Mouse (Mus musculus) hindbrain, embryonic 10.5 days (tissue): Measurements from ENCODE around the gene Slc27a4. TPM values are rescaled to one million over a fixed set of nuclear protein-coding genes. Genes with fewer than 3 reads are reported as not detected.

ENCODE experiments used
- DNase-seq: peaks from one replicate; pipeline ENCODE4 v3.0.0-alpha.2; 2017; ENCODE audit warnings: low spot score
- H3K27ac ChIP-seq: fragments of 300-500 bp; sonication (generic); 2 replicates; pipeline ENCODE4 v1.5.1; 2016; ENCODE audit warnings: mild to moderate bottlenecking, moderate library complexity
- H3K27me3 ChIP-seq: fragments of 300-500 bp; sonication (generic); 2 replicates; pipeline ENCODE4 v1.6.1; 2016; ENCODE audit warnings: mild to moderate bottlenecking; ENCODE audit not compliant: poor library complexity, insufficient read depth, severe bottlenecking
- H3K36me3 ChIP-seq: fragments of 300-500 bp; sonication (generic); 2 replicates; pipeline ENCODE4 v1.6.1; 2016; ENCODE audit warnings: mild to moderate bottlenecking, moderate library complexity
- H3K4me1 ChIP-seq: fragments of 300-500 bp; sonication (generic); replicated peaks from 2 replicates; pipeline ENCODE4 v1.6.1; 2016; ENCODE audit warnings: mild to moderate bottlenecking
- H3K4me3 ChIP-seq: fragments of 300-500 bp; sonication (generic); 2 replicates; pipeline ENCODE4 v1.5.1; 2016; ENCODE audit warnings: mild to moderate bottlenecking, moderate library complexity
- H3K9me3 ChIP-seq: fragments of 300-500 bp; sonication (generic); 2 replicates; pipeline ENCODE4 v1.6.1; 2016; ENCODE audit warnings: mild to moderate bottlenecking, moderate library complexity
- WGBS: fragments of 180-500 bp; shearing (Covaris S2); methylation state at CpG from one replicate; pipeline ENCODE4 v1.1.7; 2016; 5-methylcytosine and 5-hydroxymethylcytosine counted together
- polyA plus RNA-seq: library from polyadenylated mRNA; unstranded; fragments of >200 nt; fragmentation: Nextera tagmentation; extraction: Ambion mirVana; gene quantifications from 2 replicates; pipeline ENCODE4 v1.2.1, GENCODE M21; 2016

Slc27a4 gene
- polyA plus RNA-seq, 1 experiment from 2014 or later = 24.7 TPM

DNA sequence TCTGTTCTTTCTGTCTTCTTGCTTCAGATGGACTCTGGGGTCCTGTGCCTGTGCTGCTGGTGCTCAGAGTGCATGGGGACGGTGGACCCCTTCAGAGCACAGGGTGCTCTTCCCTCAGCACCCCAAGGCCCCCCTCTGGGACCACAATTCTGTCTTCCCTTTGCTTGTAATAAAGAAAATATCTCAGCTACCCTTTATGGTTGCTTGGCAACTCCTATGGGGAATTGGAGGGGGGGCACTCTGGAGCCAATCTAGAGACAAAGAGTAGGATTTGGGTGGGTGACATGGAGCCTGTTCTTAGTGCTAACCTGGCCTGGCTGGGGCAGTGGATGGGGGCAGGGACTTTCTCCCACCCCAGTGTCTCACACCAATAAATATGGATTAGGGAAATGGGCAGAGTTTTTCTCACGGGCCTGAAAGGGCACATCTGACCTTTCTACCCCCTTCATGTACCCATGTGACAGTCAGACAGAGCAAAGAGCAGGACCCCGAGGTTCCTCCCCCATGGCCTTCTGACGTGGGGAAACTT is 50.6 kb downstream of the Slc27a4 start:
- Histone ChIP-seq H3K4me3 (peak overlapping the region; percentile 31; the same call in 1 of the 2 replicates), H3K27ac (peak overlapping the region; percentile 100), H3K4me1 (peaks cover 100% of the 10 kb centered on the region), H3K27me3 (peaks cover 10% of the 10 kb centered on the region; the same call in 1 of the 2 replicates), H3K9me3 (no peaks in the 10 kb centered on the region), H3K36me3 (no peaks in the 10 kb centered on the region)
- 24% methylated on average over 4 of the region's 4 CpGs for WGBS
- DNase-seq = peak; percentile 79

DNA sequence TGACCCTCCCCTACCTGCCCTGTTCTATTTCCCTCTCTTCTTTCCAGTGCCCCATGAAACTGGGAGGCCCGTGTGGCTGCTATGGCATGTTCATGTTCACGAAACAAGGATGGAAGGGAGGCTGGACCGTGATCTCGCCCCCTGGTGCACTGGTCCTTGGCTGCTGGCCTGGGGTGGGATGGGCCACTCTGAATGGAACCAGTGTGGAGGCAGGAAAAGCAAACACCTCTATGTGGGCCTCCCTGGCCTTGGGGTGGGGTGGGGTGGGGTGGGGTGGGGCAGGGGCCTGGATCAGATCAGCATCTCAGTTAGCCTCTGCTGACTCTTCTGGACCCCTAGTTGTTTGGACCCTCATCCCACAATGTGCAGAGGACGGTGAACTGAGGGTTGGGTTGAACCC is 51.3 kb downstream of the Slc27a4 start:
- Histone ChIP-seq H3K4me1 (peaks cover 100% of the 10 kb centered on the region), H3K4me3 (peak overlapping the region; percentile 31), H3K27me3 (peaks cover 12% of the 10 kb centered on the region; the same call in 1 of the 2 replicates), H3K36me3 (no peaks in the 10 kb centered on the region), H3K9me3 (no peaks in the 10 kb centered on the region), H3K27ac (peak overlapping the region; percentile 100)
- 40% methylated on average over 5 of the region's 5 CpGs for WGBS
- no peak for DNase-seq

DNA sequence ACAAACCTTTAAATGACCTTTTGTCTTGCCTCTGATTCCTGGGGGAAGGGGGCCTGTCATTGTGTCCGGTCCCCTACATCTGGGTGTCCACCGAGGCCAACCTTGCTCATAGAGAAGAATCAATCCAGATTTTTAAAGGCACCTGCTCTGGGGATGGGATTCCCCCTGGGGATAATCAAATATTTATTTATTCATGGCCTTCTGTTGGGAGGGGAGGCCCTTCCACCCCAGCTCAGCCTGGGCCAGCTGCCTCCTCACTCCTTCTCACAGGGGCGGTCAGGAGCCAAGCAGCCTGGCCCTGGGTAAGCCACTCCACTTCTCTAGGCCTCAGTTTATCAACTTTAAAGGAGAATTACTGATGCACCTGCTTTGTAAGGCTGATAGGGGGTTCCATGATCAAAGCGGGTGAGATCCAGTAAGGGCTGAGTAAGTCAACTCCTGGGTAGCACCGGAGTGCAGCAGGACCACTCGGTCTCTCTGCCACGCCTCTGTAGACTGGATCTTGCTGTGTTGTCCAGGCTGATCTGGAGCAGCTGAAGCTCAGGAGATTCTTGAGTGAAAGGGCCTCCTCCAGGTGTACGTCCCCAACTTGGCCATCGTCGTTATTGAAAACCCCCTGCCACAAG is 53.3 kb downstream of the Slc27a4 start:
- WGBS = 45% methylated on average over 10 of the region's 10 CpGs
- Histone ChIP-seq H3K9me3 (no peaks in the 10 kb centered on the region), H3K36me3 (no peaks in the 10 kb centered on the region), H3K4me3 (peak overlapping the region; percentile 33), H3K27me3 (peaks cover 12% of the 10 kb centered on the region; the same call in 1 of the 2 replicates), H3K4me1 (peaks cover 86% of the 10 kb centered on the region), H3K27ac (peak overlapping the region; percentile 100)
- peak; percentile 63 for DNase-seq

DNA sequence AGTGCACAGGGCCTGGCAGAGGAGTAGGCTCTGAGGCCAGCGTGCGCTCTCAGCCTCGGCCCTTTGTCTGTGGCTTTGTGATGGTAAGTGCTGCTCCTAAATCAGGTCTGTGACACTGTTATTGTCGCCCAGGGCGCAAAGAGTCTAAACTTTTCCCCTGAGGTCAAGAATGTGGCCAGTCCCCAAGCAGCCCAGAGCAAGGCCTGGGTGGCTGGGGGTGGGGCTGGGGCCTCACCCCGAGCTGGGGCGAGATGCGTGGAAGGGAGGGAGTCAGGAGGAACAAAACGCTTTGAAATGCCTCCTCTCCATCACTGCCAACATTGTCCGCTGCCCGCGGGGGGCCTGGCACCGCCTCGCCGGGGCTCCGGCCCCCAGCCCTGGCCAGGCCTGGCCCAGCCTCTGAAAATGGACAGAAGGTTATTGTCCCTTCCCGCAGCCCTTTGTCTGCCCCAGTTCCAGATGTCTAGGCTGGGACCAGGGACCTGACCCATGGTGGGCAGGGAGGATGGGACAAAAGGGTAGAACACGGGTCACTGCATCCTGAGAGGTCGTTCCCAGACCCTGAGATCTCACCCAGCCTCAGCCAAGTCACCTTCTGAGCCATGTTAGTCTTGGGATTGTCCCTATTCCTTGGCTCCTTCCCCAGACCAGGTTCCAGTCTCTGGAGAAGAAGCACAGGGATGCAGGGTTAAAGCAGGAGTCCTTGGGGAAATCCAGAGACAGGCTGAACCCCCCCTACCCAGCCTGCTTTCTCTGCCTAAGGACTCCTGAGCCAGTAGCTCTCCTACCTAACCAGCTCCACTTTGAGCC is 54.2 kb downstream of the Slc27a4 start:
- WGBS = 13% methylated on average over 19 of the region's 19 CpGs
- H3K36me3 ChIP-seq = no peaks in the 10 kb centered on the region
- H3K4me1 ChIP-seq = peaks cover 77% of the 10 kb centered on the region
- peaks cover 12% of the 10 kb centered on the region; the same call in 1 of the 2 replicates for H3K27me3 ChIP-seq
- H3K4me3 ChIP-seq = peak overlapping the region; percentile 33
- no peaks in the 10 kb centered on the region for H3K9me3 ChIP-seq
- DNase-seq = peak; percentile 91
- H3K27ac ChIP-seq = peak overlapping the region; percentile 100

DNA sequence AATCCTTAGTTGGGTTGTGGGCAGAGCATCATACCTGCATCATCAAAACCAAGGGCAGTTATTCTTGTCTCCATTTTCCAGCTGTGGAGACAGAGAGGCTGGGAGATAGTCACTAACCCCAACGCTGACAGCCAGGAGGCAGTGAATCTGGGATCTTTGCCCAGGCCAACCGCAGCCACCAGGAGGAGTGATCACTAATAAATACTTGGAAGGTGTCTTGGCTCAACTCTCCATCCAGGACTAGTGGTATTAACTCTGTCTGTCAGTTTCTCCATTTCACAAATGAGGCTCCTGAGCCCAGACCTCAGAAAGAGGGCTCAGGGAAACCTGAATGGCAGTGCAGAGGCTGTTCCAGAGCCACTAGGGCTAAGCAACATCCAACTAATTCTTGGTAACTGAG is 54.9 kb downstream of the Slc27a4 start:
- peak overlapping the region; percentile 100 for H3K27ac ChIP-seq
- H3K4me1 ChIP-seq = peaks cover 70% of the 10 kb centered on the region
- no peaks in the 10 kb centered on the region for H3K36me3 ChIP-seq
- no peaks in the 10 kb centered on the region for H3K9me3 ChIP-seq
- no peak for DNase-seq
- peak overlapping the region; percentile 33 for H3K4me3 ChIP-seq
- WGBS = 41% methylated on average over 2 of the region's 2 CpGs
- peaks cover 12% of the 10 kb centered on the region; the same call in 1 of the 2 replicates for H3K27me3 ChIP-seq

DNA sequence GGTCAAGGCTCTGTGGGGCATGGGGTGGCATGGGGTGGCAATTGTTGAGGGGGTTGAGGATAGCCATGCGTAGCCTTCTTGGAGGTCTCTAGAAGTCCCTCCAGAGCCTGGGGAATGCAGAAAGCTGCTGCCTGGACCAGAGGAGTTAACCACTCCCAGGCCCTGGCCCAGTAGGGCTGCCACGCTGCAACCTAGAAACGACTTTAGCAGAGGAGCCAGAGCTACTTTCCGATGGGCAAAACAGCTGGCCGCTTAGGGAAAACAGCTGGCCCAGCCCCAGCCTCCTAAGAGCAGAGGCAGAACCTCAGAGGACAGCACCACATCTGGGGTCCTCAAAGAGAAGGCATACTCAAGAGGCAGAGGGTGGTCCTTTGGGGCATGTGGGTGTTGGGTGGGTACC is 55.5 kb downstream of the Slc27a4 start:
- Histone ChIP-seq H3K4me1 (peaks cover 64% of the 10 kb centered on the region), H3K27ac (peak overlapping the region; percentile 100), H3K9me3 (no peaks in the 10 kb centered on the region), H3K36me3 (no peaks in the 10 kb centered on the region), H3K27me3 (peaks cover 12% of the 10 kb centered on the region; the same call in 1 of the 2 replicates), H3K4me3 (peak overlapping the region; percentile 11; the same call in 1 of the 2 replicates)
- 52% methylated on average over 5 of the region's 5 CpGs for WGBS
- DNase-seq = no peak

DNA sequence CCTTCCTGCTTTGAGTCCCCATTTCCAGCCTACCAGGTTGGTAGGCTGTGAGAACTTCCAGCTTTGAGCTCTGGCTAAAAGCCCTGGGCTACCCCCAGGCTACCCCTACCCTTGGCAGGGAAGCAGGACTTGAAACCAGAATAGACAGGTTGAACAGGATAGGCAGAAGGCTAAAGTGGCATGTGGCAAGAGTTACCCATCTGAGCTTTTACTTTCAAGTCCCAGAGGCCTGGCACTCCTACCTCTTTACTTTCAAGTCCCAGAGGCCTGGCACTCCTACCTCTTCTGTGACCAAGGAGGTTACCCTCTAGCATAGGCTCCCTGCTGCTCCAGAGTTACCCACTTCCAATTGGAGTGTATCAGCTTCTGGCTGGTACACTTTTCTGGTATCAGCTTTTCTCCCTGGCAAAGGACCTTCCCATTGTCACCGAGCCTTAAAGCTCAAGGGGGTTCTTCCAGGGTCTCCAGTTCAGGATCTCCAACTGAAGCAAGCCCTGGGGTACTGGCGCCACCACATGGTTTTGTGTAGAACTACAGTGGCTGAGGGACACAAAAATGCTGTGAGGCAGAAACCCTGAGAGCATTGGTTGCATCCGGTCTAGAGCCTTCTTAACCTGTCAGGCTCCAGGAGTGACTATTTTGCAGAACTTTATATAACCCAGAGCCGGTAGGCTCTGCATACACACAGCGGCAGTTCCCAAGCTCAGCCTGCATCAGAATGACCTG is 56.5 kb downstream of the Slc27a4 start:
- H3K27ac ChIP-seq = peak overlapping the region; percentile 100
- DNase-seq = peak; percentile 88
- H3K9me3 ChIP-seq = no peaks in the 10 kb centered on the region
- peaks cover 54% of the 10 kb centered on the region for H3K4me1 ChIP-seq
- H3K36me3 ChIP-seq = no peaks in the 10 kb centered on the region
- H3K4me3 ChIP-seq = peak overlapping the region; percentile 32
- peaks cover 6% of the 10 kb centered on the region; the same call in 1 of the 2 replicates for H3K27me3 ChIP-seq
- 10% methylated on average over 5 of the region's 5 CpGs for WGBS

DNA sequence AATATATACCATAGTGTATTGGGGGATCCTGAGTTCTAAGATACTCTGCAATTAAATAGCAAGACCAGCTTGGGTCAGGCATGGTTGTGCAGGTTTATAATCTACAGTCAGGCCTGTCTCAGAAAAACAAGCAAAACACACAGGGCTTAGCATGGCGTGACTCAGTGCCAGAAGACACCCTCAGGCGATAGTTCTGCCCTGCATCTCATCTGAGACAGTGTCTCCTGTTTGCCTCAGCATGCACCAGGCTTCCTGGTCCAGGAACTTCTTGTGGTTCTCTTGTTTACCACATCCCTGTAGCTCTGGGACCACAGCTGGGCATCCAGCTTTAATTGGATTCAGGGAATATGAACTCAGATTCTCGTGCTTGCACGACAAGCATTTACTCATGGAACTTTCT is 62.7 kb downstream of the Slc27a4 start:
- no peak overlapping the region for H3K4me3 ChIP-seq
- no peaks in the 10 kb centered on the region for H3K9me3 ChIP-seq
- H3K36me3 ChIP-seq = no peaks in the 10 kb centered on the region
- DNase-seq = no peak
- WGBS = 86% methylated on average over 4 of the region's 4 CpGs
- peaks cover 3% of the 10 kb centered on the region; the same call in 1 of the 2 replicates for H3K27me3 ChIP-seq
- no peak overlapping the region for H3K27ac ChIP-seq
- H3K4me1 ChIP-seq = peaks cover 30% of the 10 kb centered on the region

Other genes starting within 250 kb of the Slc27a4 start
- gene Rapgef1, start 182.9 kb upstream of the Slc27a4 start, polyA plus RNA-seq = 13.5 and 16.0 TPM in 2 replicates
- gene Gm13420, start 50.9 kb upstream of the Slc27a4 start, polyA plus RNA-seq = 0.30 TPM in 1 of 2 replicates, not detected in the other
- not detected in 2 replicates for gene Gm13547, start 43.3 kb upstream of the Slc27a4 start, polyA plus RNA-seq
- 46.6 and 48.8 TPM in 2 replicates for gene Coq4, start 15.1 kb upstream of the Slc27a4 start, polyA plus RNA-seq
- gene Trub2, start 14.1 kb upstream of the Slc27a4 start, polyA plus RNA-seq = 53.2 and 59.2 TPM in 2 replicates
- 23.8 and 25.0 TPM in 2 replicates for gene Urm1, start 17.4 kb downstream of the Slc27a4 start, polyA plus RNA-seq
- 49.1 and 56.2 TPM in 2 replicates for gene Cercam, start 66.5 kb downstream of the Slc27a4 start, polyA plus RNA-seq
- gene Odf2, start 86.6 kb downstream of the Slc27a4 start, polyA plus RNA-seq = 111 and 114 TPM in 2 replicates
- gene Gle1, start 132.8 kb downstream of the Slc27a4 start, polyA plus RNA-seq = 73.7 and 79.2 TPM in 2 replicates
- 115 and 120 TPM in 2 replicates for gene Sptan1, start 162.9 kb downstream of the Slc27a4 start, polyA plus RNA-seq
- 27.3 and 36.7 TPM in 2 replicates for gene Wdr34, start 246.2 kb downstream of the Slc27a4 start, polyA plus RNA-seq